Mouse (Mus musculus): ENCODE results near the gene Gtf2f1. TPM values are rescaled to one million over a fixed set of nuclear protein-coding genes. Genes with fewer than 3 reads are reported as not detected.
A peak's percentile ranks its signal among the peaks of the same experiment; 100 is the strongest.

The Gtf2f1 gene
- polyA plus RNA-seq, 1 experiment from 2014 or later = 58.2 TPM

- Histone ChIP-seq H3K9me3 (no peaks in the 10 kb centered on the region), H3K36me3 (peaks cover 24% of the 10 kb centered on the region), H3K27ac (no peak within 1 kb of the TSS), H3K9ac (no peak within 1 kb of the TSS), H3K4me1 (0 out of 2 replicates have a peak, but pooled peaks cover 9% of the 10 kb centered on the region), H3K27me3 (replicated peaks) (no peaks in the 10 kb centered on the region), H3K4me2 (no peak within 1 kb of the TSS), H3K4me3 (replicated peaks) (no peak within 1 kb of the TSS)
- no peak for ATAC-seq (ENCODE audit: insufficient read depth, low FRiP score, low read depth)
- 82% methylated on average over 9 of the region's 9 CpGs for WGBS
Measured at GRCm38 (mm10) chr17:56999968-57000609, 11.0 kb downstream of the Gtf2f1 start, which contains the start of gene Pspn. Pspn (minus strand) TSS chr17:57000018.

DNA sequence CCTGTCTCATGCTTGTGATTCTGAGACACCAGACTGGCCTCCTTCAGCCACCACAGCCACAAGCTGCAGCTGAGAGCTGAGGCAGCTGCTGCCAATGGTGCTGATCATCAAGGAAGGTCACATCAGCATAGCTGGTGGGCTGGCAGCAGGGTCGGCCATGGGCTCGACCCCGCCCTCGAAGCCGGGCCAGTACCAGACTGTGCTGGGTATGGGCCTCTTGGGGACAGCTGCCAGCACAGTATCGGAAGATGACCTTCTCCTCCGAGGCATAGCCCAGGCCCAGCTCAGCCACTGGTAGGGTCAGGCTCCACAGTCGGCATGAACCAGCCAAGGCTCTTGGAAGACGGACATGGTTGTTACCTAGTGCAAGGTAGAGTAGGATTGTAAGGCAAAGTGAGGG, 11.7 kb downstream of the Gtf2f1 start:
- Histone ChIP-seq H3K9me3 (no peaks in the 10 kb centered on the region), H3K4me2 (no peak overlapping the region), H3K4me3 (replicated peaks) (no peak overlapping the region), H3K4me1 (0 out of 2 replicates have a peak, but pooled peaks cover 9% of the 10 kb centered on the region), H3K36me3 (peaks cover 22% of the 10 kb centered on the region), H3K27me3 (replicated peaks) (no peaks in the 10 kb centered on the region), H3K27ac (no peak overlapping the region), H3K9ac (no peak overlapping the region)
- ATAC-seq (ENCODE audit: insufficient read depth, low FRiP score, low read depth) = no peak
- WGBS = 87% methylated on average over 9 of the region's 9 CpGs

GRCm38 (mm10) chr17:56997029-56997667, 13.9 kb downstream of the Gtf2f1 start, which contains the start of gene Alkbh7:
Alkbh7 (plus strand) TSS chr17:56997339.
- Histone ChIP-seq H3K9ac (peak within 1 kb of the TSS; percentile 49), H3K27ac (peak within 1 kb of the TSS; percentile 81), H3K27me3 (replicated peaks) (no peaks in the 10 kb centered on the region), H3K4me1 (0 out of 2 replicates have a peak, but pooled peaks cover 9% of the 10 kb centered on the region), H3K4me2 (peak within 1 kb of the TSS; percentile 86), H3K36me3 (peaks cover 24% of the 10 kb centered on the region), H3K9me3 (no peaks in the 10 kb centered on the region), H3K4me3 (replicated peaks) (peak within 1 kb of the TSS; percentile 77)
- peak; percentile 99 for ATAC-seq (ENCODE audit: insufficient read depth, low FRiP score, low read depth)
- WGBS = under 1% methylated on average over 38 of the region's 38 CpGs

GRCm38 (mm10) chr17:56996506-56996905, 14.6 kb downstream of the Gtf2f1 start:
- Histone ChIP-seq H3K36me3 (peaks cover 28% of the 10 kb centered on the region), H3K9ac (no peak overlapping the region), H3K9me3 (no peaks in the 10 kb centered on the region), H3K4me2 (no peak overlapping the region), H3K27me3 (replicated peaks) (no peaks in the 10 kb centered on the region), H3K27ac (no peak overlapping the region), H3K4me3 (replicated peaks) (no peak overlapping the region), H3K4me1 (0 out of 2 replicates have a peak, but pooled peaks cover 9% of the 10 kb centered on the region)
- WGBS = 71% methylated on average over 2 of the region's 2 CpGs
- ATAC-seq (ENCODE audit: insufficient read depth, low FRiP score, low read depth) = no peak

DNA sequence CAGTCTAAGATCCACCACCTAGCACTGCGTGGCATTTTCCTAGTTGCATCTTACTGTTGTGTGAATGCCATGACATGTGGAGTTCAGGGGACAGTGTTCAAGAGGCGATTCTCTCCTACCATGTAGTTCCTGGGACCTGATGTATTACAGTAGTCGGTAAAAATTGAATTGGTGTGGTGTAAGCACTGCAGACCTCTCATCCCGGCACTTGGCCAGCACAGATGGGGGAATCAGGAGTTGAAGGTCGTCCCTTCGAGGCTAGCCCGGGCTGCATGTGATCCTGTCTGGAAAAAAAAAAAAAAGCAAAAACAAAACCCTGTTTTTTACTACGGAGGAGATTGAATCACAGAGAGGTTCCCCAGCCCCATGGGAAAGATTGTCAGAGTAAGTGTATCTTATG, 16.0 kb downstream of the Gtf2f1 start:
- no peak overlapping the region for H3K4me2 ChIP-seq
- no peak for ATAC-seq (ENCODE audit: insufficient read depth, low FRiP score, low read depth)
- no peak overlapping the region for H3K4me3 ChIP-seq (replicated peaks)
- H3K9me3 ChIP-seq = no peaks in the 10 kb centered on the region
- 90% methylated on average over 8 of the region's 8 CpGs for WGBS
- no peaks in the 10 kb centered on the region for H3K27me3 ChIP-seq (replicated peaks)
- H3K4me1 ChIP-seq = peaks cover 15% of the 10 kb centered on the region
- H3K27ac ChIP-seq = no peak overlapping the region
- H3K9ac ChIP-seq = no peak overlapping the region
- peaks cover 29% of the 10 kb centered on the region for H3K36me3 ChIP-seq

GRCm38 (mm10) chr17:56990966-56991365, 20.1 kb downstream of the Gtf2f1 start:
- H3K9ac ChIP-seq = peak overlapping the region; percentile 75; the same call in 1 of the 2 replicates
- peak overlapping the region; percentile 78 for H3K4me3 ChIP-seq (replicated peaks)
- no peak overlapping the region for H3K27ac ChIP-seq
- H3K4me1 ChIP-seq = peaks cover 6% of the 10 kb centered on the region
- no peaks in the 10 kb centered on the region for H3K9me3 ChIP-seq
- peaks cover 25% of the 10 kb centered on the region for H3K36me3 ChIP-seq
- WGBS = 62% methylated on average over 2 of the region's 2 CpGs
- no peak for ATAC-seq (ENCODE audit: insufficient read depth, low FRiP score, low read depth)
- peak overlapping the region; percentile 72 for H3K4me2 ChIP-seq
- no peaks in the 10 kb centered on the region for H3K27me3 ChIP-seq (replicated peaks)

- Histone ChIP-seq H3K9ac (peak within 1 kb of the TSS; percentile 75), H3K4me2 (peak within 1 kb of the TSS; percentile 72), H3K4me3 (replicated peaks) (peak within 1 kb of the TSS; percentile 78), H3K9me3 (no peaks in the 10 kb centered on the region), H3K27me3 (replicated peaks) (no peaks in the 10 kb centered on the region), H3K4me1 (peaks cover 6% of the 10 kb centered on the region), H3K27ac (peak within 1 kb of the TSS; percentile 79), H3K36me3 (peaks cover 25% of the 10 kb centered on the region)
- under 1% methylated on average over 52 of the region's 52 CpGs for WGBS
- peak; percentile 96 for ATAC-seq (ENCODE audit: insufficient read depth, low FRiP score, low read depth)
Measured at GRCm38 (mm10) chr17:56990115-56990746, 20.9 kb downstream of the Gtf2f1 start, which contains the start of gene Clpp. Clpp (plus strand) TSS chr17:56990305.

GRCm38 (mm10) chr17:56989467-56990114, 21.5 kb downstream of the Gtf2f1 start:
- peaks cover 6% of the 10 kb centered on the region for H3K4me1 ChIP-seq
- H3K9me3 ChIP-seq = no peaks in the 10 kb centered on the region
- H3K27ac ChIP-seq = peak overlapping the region; percentile 79
- WGBS = 2% methylated on average over 25 of the region's 25 CpGs
- H3K36me3 ChIP-seq = peaks cover 25% of the 10 kb centered on the region
- no peaks in the 10 kb centered on the region for H3K27me3 ChIP-seq (replicated peaks)
- ATAC-seq (ENCODE audit: insufficient read depth, low FRiP score, low read depth) = peak; percentile 92
- peak overlapping the region; percentile 72 for H3K4me2 ChIP-seq
- H3K4me3 ChIP-seq (replicated peaks) = peak overlapping the region; percentile 78
- peak overlapping the region; percentile 38; the same call in 1 of the 2 replicates for H3K9ac ChIP-seq

DNA sequence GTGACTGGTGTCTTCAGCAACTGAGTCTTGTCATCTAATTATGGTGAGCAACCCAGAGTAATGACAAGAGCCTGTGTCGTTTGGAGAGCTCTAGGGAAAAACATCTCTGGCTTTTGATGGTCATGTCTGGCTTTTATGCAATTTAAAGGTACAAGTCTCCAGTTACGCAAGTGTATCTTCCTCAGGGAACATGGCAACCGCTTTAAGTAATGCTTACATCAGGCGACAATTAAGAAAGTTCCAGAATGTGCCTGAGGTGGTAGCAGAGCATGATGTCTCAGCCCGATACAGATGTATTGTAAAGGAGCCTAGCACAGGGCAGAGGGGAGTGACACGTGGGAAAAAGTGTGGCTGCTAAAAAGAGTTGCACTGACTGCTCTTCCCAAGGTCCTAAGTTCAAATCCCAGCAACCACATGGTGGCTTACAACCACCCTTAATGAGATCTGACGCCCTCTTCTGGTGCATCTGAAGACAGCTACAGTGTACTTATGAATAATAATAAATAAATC, 22.1 kb downstream of the Gtf2f1 start:
- peaks cover 19% of the 10 kb centered on the region for H3K36me3 ChIP-seq
- no peaks in the 10 kb centered on the region for H3K27me3 ChIP-seq (replicated peaks)
- WGBS = 71% methylated on average over 7 of the region's 7 CpGs
- H3K4me3 ChIP-seq (replicated peaks) = peak overlapping the region; percentile 78
- no peaks in the 10 kb centered on the region for H3K9me3 ChIP-seq
- ATAC-seq (ENCODE audit: insufficient read depth, low FRiP score, low read depth) = no peak
- H3K4me1 ChIP-seq = peaks cover 6% of the 10 kb centered on the region
- H3K4me2 ChIP-seq = peak overlapping the region; percentile 72
- no peak overlapping the region for H3K9ac ChIP-seq
- 0 out of 2 replicates have a peak overlapping the region, but pooled peaks have one; percentile 79 for H3K27ac ChIP-seq

DNA sequence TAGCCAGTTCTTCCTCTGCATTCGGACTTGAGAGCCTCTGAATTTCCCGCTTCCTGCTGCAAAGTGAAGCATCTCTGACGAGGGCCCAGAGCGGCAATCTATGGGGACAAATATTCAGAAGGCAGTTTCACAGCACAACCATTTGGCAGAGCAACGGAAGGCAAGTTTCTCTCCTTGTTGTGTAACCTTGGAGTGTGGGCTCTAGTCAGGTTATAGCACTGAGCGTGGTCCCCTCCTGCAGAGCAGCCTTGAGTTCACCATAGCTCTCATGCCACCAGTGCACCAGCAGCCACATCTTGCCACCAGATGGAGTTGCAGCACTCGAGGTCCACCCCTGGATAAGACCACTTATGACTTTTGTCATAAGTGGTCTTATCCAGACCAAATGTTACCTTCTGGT, 22.6 kb downstream of the Gtf2f1 start:
- Histone ChIP-seq H3K36me3 (peaks cover 14% of the 10 kb centered on the region), H3K9me3 (no peaks in the 10 kb centered on the region), H3K4me1 (peaks cover 6% of the 10 kb centered on the region), H3K9ac (no peak overlapping the region), H3K27me3 (replicated peaks) (no peaks in the 10 kb centered on the region), H3K4me2 (no peak overlapping the region), H3K4me3 (replicated peaks) (no peak overlapping the region), H3K27ac (no peak overlapping the region)
- ATAC-seq (ENCODE audit: insufficient read depth, low FRiP score, low read depth) = no peak
- WGBS = 79% methylated on average over 7 of the region's 7 CpGs

DNA sequence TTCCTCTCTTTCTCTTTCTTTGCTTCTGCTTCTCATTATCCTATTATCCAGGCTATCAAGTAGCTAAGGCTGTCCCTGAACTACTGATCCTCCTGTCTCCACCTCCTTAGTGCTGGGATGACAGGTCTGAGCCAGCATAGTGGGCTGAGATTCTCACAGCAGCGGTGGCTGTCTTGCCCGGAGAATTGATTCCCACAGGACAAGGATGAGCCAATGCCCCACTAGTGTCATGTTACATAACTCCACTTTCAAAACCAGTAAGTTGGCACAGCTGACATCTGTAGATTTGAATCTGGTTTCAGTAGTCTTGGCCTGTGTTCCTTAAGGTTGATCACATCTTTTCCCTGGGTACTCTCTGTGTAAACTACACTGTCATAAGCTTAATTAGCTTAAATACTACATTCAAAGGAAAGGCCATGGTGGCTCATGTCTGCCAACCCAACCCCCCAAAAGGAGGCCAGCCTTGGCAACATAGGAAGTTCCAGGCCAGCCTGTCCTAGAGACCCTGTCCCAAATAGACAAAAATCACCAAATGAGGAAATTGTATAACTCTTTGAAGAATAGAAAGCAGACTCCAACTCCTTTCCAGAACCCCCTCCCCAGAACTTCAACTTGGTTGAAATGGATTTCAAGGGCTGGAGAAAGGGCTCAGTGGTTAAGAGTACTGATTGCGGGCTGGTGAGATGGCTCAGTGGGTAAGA, 24.8 kb downstream of the Gtf2f1 start:
- Histone ChIP-seq H3K9ac (no peak overlapping the region), H3K9me3 (no peaks in the 10 kb centered on the region), H3K4me2 (no peak overlapping the region), H3K36me3 (no peaks in the 10 kb centered on the region), H3K4me3 (replicated peaks) (no peak overlapping the region), H3K27me3 (replicated peaks) (no peaks in the 10 kb centered on the region), H3K4me1 (peaks cover 6% of the 10 kb centered on the region), H3K27ac (no peak overlapping the region)
- 86% methylated on average over 3 of the region's 3 CpGs for WGBS
- no peak for ATAC-seq (ENCODE audit: insufficient read depth, low FRiP score, low read depth)
